Mouse (Mus musculus): ENCODE results near the gene Ifrd2. TPM values are rescaled to one million over a fixed set of nuclear protein-coding genes. Genes with fewer than 3 reads are reported as not detected.

Gene Ifrd2
- polyA plus RNA-seq, 1 experiment from 2014 or later = 161 TPM

- H3K9ac ChIP-seq = peak overlapping the region; percentile 83
- H3K4me2 ChIP-seq = peak overlapping the region; percentile 82
- H3K4me3 ChIP-seq (replicated peaks) = peak overlapping the region; percentile 78
- no peaks in the 10 kb centered on the region for H3K27me3 ChIP-seq
- peaks cover 75% of the 10 kb centered on the region for H3K4me1 ChIP-seq (replicated peaks)
- peak; percentile 10 for ATAC-seq (ENCODE audit: insufficient read depth)
- no peaks in the 10 kb centered on the region for H3K9me3 ChIP-seq (replicated peaks)
- WGBS (ENCODE audit: insufficient replicate concordance) = 2% methylated on average over 33 of the region's 33 CpGs
- H3K27ac ChIP-seq (replicated peaks) = peak overlapping the region; percentile 96
- H3K36me3 ChIP-seq (replicated peaks) = peaks cover 60% of the 10 kb centered on the region
These were observed 594 bp downstream of the Ifrd2 start for GRCm38 (mm10) chr9:107587833-107588639.

GRCm38 (mm10) chr9:107590058-107590772, 2.8 kb downstream of the Ifrd2 start:
- Histone ChIP-seq H3K9ac (peak overlapping the region; percentile 83), H3K9me3 (replicated peaks) (no peaks in the 10 kb centered on the region), H3K27me3 (no peaks in the 10 kb centered on the region), H3K4me2 (peak overlapping the region; percentile 82), H3K36me3 (replicated peaks) (peaks cover 62% of the 10 kb centered on the region), H3K4me3 (replicated peaks) (peak overlapping the region; percentile 78), H3K27ac (replicated peaks) (peak overlapping the region; percentile 96), H3K4me1 (replicated peaks) (peaks cover 57% of the 10 kb centered on the region)
- WGBS (ENCODE audit: insufficient replicate concordance) = 68% methylated on average over 25 of the region's 25 CpGs
- ATAC-seq (ENCODE audit: insufficient read depth) = peak; percentile 6; the same call in 1 of the 2 replicates

- Histone ChIP-seq H3K4me3 (replicated peaks) (peak overlapping the region; percentile 78), H3K4me1 (replicated peaks) (peaks cover 52% of the 10 kb centered on the region), H3K27me3 (no peaks in the 10 kb centered on the region), H3K36me3 (replicated peaks) (peaks cover 61% of the 10 kb centered on the region), H3K27ac (replicated peaks) (peak overlapping the region; percentile 96), H3K4me2 (peak overlapping the region; percentile 82), H3K9me3 (replicated peaks) (no peaks in the 10 kb centered on the region), H3K9ac (peak overlapping the region; percentile 83)
- 86% methylated on average over 6 of the region's 6 CpGs for WGBS (ENCODE audit: insufficient replicate concordance)
- no peak for ATAC-seq (ENCODE audit: insufficient read depth)
These were observed 3.3 kb downstream of the Ifrd2 start for GRCm38 (mm10) chr9:107590773-107591060.

GRCm38 (mm10) chr9:107593101-107593976, 5.9 kb downstream of the Ifrd2 start:
- no peak overlapping the region for H3K9ac ChIP-seq
- 88% methylated on average over 11 of the region's 11 CpGs for WGBS (ENCODE audit: insufficient replicate concordance)
- H3K36me3 ChIP-seq (replicated peaks) = peaks cover 61% of the 10 kb centered on the region

GRCm38 (mm10) chr9:107594281-107595062, 7.0 kb downstream of the Ifrd2 start:
- Histone ChIP-seq H3K4me2 (no peak overlapping the region), H3K36me3 (replicated peaks) (peaks cover 55% of the 10 kb centered on the region), H3K4me3 (replicated peaks) (no peak overlapping the region), H3K9ac (no peak overlapping the region), H3K4me1 (replicated peaks) (peaks cover 52% of the 10 kb centered on the region), H3K27me3 (peaks cover 9% of the 10 kb centered on the region), H3K27ac (replicated peaks) (no peak overlapping the region), H3K9me3 (replicated peaks) (no peaks in the 10 kb centered on the region)
- 85% methylated on average over 8 of the region's 8 CpGs for WGBS (ENCODE audit: insufficient replicate concordance)
- ATAC-seq (ENCODE audit: insufficient read depth) = no peak

More at GRCm38 (mm10) chr9:107593101-107593976, 5.9 kb downstream of the Ifrd2 start:
- no peak for ATAC-seq (ENCODE audit: insufficient read depth)
- no peaks in the 10 kb centered on the region for H3K9me3 ChIP-seq (replicated peaks)
- no peak overlapping the region for H3K4me3 ChIP-seq (replicated peaks)
- H3K27me3 ChIP-seq = no peaks in the 10 kb centered on the region
- no peak overlapping the region for H3K27ac ChIP-seq (replicated peaks)
- H3K4me2 ChIP-seq = no peak overlapping the region
- peaks cover 55% of the 10 kb centered on the region for H3K4me1 ChIP-seq (replicated peaks)

GRCm38 (mm10) chr9:107596619-107597569, 9.5 kb downstream of the Ifrd2 start:
- no peak overlapping the region for H3K4me2 ChIP-seq
- H3K9me3 ChIP-seq (replicated peaks) = no peaks in the 10 kb centered on the region
- no peak overlapping the region for H3K4me3 ChIP-seq (replicated peaks)
- peaks cover 43% of the 10 kb centered on the region for H3K4me1 ChIP-seq (replicated peaks)
- WGBS (ENCODE audit: insufficient replicate concordance) = 74% methylated on average over 11 of the region's 11 CpGs
- ATAC-seq (ENCODE audit: insufficient read depth) = no peak
- H3K9ac ChIP-seq = no peak overlapping the region
- peaks cover 31% of the 10 kb centered on the region for H3K36me3 ChIP-seq (replicated peaks)
- peaks cover 31% of the 10 kb centered on the region for H3K27me3 ChIP-seq
- H3K27ac ChIP-seq (replicated peaks) = peak overlapping the region; percentile 5; the same call in 1 of the 2 replicates

GRCm38 (mm10) chr9:107598385-107598784, 10.9 kb downstream of the Ifrd2 start:
- Histone ChIP-seq H3K27ac (replicated peaks) (no peak overlapping the region), H3K4me3 (replicated peaks) (no peak overlapping the region), H3K4me2 (no peak overlapping the region), H3K27me3 (peaks cover 38% of the 10 kb centered on the region), H3K36me3 (replicated peaks) (peaks cover 16% of the 10 kb centered on the region), H3K9me3 (replicated peaks) (no peaks in the 10 kb centered on the region), H3K4me1 (replicated peaks) (peaks cover 49% of the 10 kb centered on the region), H3K9ac (no peak overlapping the region)
- WGBS (ENCODE audit: insufficient replicate concordance) = 58% methylated on average over 5 of the region's 5 CpGs
- ATAC-seq (ENCODE audit: insufficient read depth) = no peak

GRCm38 (mm10) chr9:107599433-107599832, 12.0 kb downstream of the Ifrd2 start:
- Histone ChIP-seq H3K36me3 (replicated peaks) (peaks cover 6% of the 10 kb centered on the region), H3K27me3 (peaks cover 48% of the 10 kb centered on the region), H3K9me3 (replicated peaks) (no peaks in the 10 kb centered on the region), H3K4me2 (no peak overlapping the region), H3K4me3 (replicated peaks) (no peak overlapping the region), H3K27ac (replicated peaks) (no peak overlapping the region), H3K9ac (no peak overlapping the region), H3K4me1 (replicated peaks) (peaks cover 46% of the 10 kb centered on the region)
- ATAC-seq (ENCODE audit: insufficient read depth) = no peak
- WGBS (ENCODE audit: insufficient replicate concordance) = 67% methylated on average over 9 of the region's 9 CpGs

GRCm38 (mm10) chr9:107599842-107600241, 12.4 kb downstream of the Ifrd2 start:
- Histone ChIP-seq H3K27me3 (peaks cover 48% of the 10 kb centered on the region), H3K9me3 (replicated peaks) (no peaks in the 10 kb centered on the region), H3K27ac (replicated peaks) (no peak overlapping the region), H3K4me1 (replicated peaks) (peaks cover 48% of the 10 kb centered on the region), H3K4me3 (replicated peaks) (no peak overlapping the region), H3K4me2 (no peak overlapping the region), H3K36me3 (replicated peaks) (peaks cover 2% of the 10 kb centered on the region), H3K9ac (no peak overlapping the region)
- ATAC-seq (ENCODE audit: insufficient read depth) = no peak
- WGBS (ENCODE audit: insufficient replicate concordance) = 69% methylated on average over 14 of the region's 14 CpGs
